Mouse (Mus musculus): ENCODE results near the gene Pla2g4a. TPM values are rescaled to one million over a fixed set of nuclear protein-coding genes. Genes with fewer than 3 reads are reported as not detected.

Pla2g4a gene
- total and polyA plus RNA-seq, 3 experiments = 0.16 TPM; not detected in 2

DNA sequence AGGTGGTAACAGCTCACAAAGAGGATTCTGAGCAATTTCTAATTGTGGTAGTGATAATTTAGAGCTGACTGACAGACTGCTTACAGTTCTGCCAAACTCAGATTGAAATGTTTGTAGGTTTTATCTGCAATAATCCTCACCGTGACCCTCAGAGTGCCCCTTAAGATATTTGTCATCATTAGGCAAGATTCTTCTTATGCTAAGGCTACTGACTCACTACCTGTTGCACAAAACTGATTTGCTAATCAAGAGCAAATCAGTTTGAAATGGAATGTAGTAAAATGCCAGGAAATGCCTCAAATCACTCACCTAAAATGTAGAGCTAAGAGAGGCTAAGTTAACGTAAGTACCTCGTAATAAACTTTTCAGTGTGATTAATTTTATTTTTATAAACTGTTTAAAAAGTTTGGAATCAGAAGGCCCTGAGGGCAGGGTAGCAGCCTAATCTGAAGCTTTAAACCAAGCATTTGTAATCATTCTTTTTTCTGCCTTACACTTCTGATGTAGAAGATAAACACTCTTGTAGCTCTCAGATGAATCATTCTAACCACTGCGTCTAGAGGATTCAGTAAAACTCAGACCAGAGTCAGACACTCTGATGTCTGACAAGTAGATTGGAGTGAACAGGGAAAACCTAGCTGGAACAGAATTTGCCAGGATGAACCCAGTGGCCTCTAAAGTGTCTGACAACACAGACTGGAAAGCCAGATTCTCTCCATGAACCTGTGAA is 147.3 kb downstream of the Pla2g4a start:
- Histone ChIP-seq H3K27me3 (ENCODE audit: insufficient read depth, low read length) (no peaks in the 10 kb centered on the region), H3K9me3 (replicated peaks) (0 out of 2 replicates have a peak, but pooled peaks cover 4% of the 10 kb centered on the region), H3K36me3 (replicated peaks) (no peaks in the 10 kb centered on the region), H3K4me3 (ENCODE audit: low read depth, low read length) (no peak overlapping the region), H3K4me1 (ENCODE audit: insufficient read depth, low read depth, low read length) (no peaks in the 10 kb centered on the region)
- no peak for ATAC-seq (ENCODE audit: extremely low read depth, insufficient number of reproducible peaks, low FRiP score, poor library complexity, severe bottlenecking)
- no peak for DNase-seq (ENCODE audit: low spot score)
- no peak for TF ChIP-seq GATA1 (IDR thresholded peaks at IDR 0.05; ENCODE audit: borderline replicate concordance, low read length)
- no peak for TF ChIP-seq CTCF (IDR thresholded peaks at IDR 0.05; ENCODE audit: low read depth, low read length)
- TF ChIP-seq POLR2AphosphoS5 (IDR thresholded peaks at IDR 0.05; ENCODE audit: insufficient replicate concordance, low read depth, low read length) = no peak
- TF ChIP-seq TAL1 (conservative IDR thresholded peaks at IDR 0.05; ENCODE audit: low read depth, low read length) = no peak
- TF ChIP-seq GATA2 (IDR thresholded peaks at IDR 0.05; ENCODE audit: borderline replicate concordance, low read depth, low read length) = no peak

DNA sequence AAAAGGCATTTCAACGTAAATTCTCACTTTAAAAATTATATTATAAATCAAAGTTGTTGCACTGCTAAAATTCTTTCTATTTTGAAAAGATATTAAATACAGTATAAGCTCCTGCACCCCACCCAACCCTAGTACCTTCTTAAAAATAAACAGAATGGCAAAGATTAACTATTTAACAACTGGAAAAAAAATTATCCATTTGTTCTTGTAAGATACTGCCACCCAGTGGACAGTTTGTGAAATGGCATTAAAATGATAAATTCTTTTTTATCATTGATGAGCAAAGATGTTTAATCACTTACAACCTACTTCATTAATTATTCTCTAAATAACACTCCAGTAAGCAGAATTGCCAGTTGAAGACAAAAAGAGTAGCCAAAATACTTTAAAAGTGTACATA is 151.6 kb downstream of the Pla2g4a start:
- peaks cover 8% of the 10 kb centered on the region; the same call in 1 of the 2 replicates for H3K9me3 ChIP-seq (replicated peaks)
- no peak for TF ChIP-seq POLR2AphosphoS5 (IDR thresholded peaks at IDR 0.05; ENCODE audit: insufficient replicate concordance, low read depth, low read length)
- TF ChIP-seq CTCF (IDR thresholded peaks at IDR 0.05; ENCODE audit: low read depth, low read length) = no peak
- TF ChIP-seq GATA2 (IDR thresholded peaks at IDR 0.05; ENCODE audit: borderline replicate concordance, low read depth, low read length) = no peak
- no peak for TF ChIP-seq GATA1 (IDR thresholded peaks at IDR 0.05; ENCODE audit: borderline replicate concordance, low read length)
- TF ChIP-seq TAL1 (conservative IDR thresholded peaks at IDR 0.05; ENCODE audit: low read depth, low read length) = no peak
- DNase-seq (ENCODE audit: low spot score) = no peak
- no peaks in the 10 kb centered on the region for H3K4me1 ChIP-seq (ENCODE audit: insufficient read depth, low read depth, low read length)
- no peaks in the 10 kb centered on the region for H3K27me3 ChIP-seq (ENCODE audit: insufficient read depth, low read length)
- H3K36me3 ChIP-seq (replicated peaks) = no peaks in the 10 kb centered on the region
- no peak for ATAC-seq (ENCODE audit: extremely low read depth, insufficient number of reproducible peaks, low FRiP score, poor library complexity, severe bottlenecking)
- H3K4me3 ChIP-seq (ENCODE audit: low read depth, low read length) = no peak overlapping the region

Other genes with a start within 250 kb of the Pla2g4a start
- not detected in 2 replicates for gene Ptgs2, start 138.7 kb upstream of the Pla2g4a start, total RNA-seq (2014; fragmentation: Nextera tagmentation)
- 0.06 TPM in 1 of 2 replicates, not detected in the other for gene Ptgs2, start 138.7 kb upstream of the Pla2g4a start, total RNA-seq (2017)
- gene Ptgs2, start 138.7 kb upstream of the Pla2g4a start, polyA plus RNA-seq (2012) = not detected in 2 replicates

Measured in G1E (cell line).